Mouse (Mus musculus) cerebellum, adult 2 months (tissue): ENCODE results near the gene Olfr399. TPM values are rescaled to one million over a fixed set of nuclear protein-coding genes. Genes with fewer than 3 reads are reported as not detected.

Experiments used
- DNase-seq, 2 experiments: peaks; one replicate each; pipeline ENCODE4 v3.0.0; 2021
- H3K27ac ChIP-seq: fragments of 200-500 bp; 2 replicates; pipeline ENCODE4 v1.5.1; 2012; ENCODE audit warnings: low read length, control low read depth, inconsistent platforms; ENCODE audit not compliant: insufficient read depth
- H3K27me3 ChIP-seq: fragments of 200-500 bp; 2 replicates; pipeline ENCODE4 v1.6.1; 2012; ENCODE audit warnings: inconsistent platforms, mild to moderate bottlenecking, low read length, moderate library complexity; ENCODE audit not compliant: control insufficient read depth, insufficient read depth
- H3K4me1 ChIP-seq: fragments of 200-500 bp; 2 replicates; pipeline ENCODE4 v1.6.1; 2011; ENCODE audit warnings: low read length; ENCODE audit not compliant: control insufficient read depth, insufficient read depth
- H3K4me3 ChIP-seq: fragments of 200-500 bp; replicated peaks from 2 replicates; pipeline ENCODE3; 2011; ENCODE audit warnings: mild to moderate bottlenecking, low read depth, low read length, control low read depth; ENCODE audit not compliant: insufficient read depth
- CTCF ChIP-seq: fragments of 200-500 bp; IDR thresholded peaks from 2 replicates; pipeline ENCODE4 v1.5.1; 2011; ENCODE audit warnings: low read depth, mild to moderate bottlenecking, control low read depth, low read length, moderate library complexity, borderline replicate concordance; ENCODE audit not compliant: insufficient read depth
- POLR2A ChIP-seq: fragments of 200-500 bp; IDR thresholded peaks from 2 replicates; pipeline ENCODE4 v1.6.1; 2011; ENCODE audit warnings: low read length, control low read depth, borderline replicate concordance; ENCODE audit not compliant: insufficient read depth
- WGBS: fragments of 180-500 bp; shearing (Covaris S2); methylation state at CpG from one replicate; pipeline ENCODE4 v1.1.7; 2018; 5-methylcytosine and 5-hydroxymethylcytosine counted together
- polyA plus RNA-seq: library from polyadenylated mRNA; depleted of rRNA; stranded (reverse); fragments of >200 nt; gene quantifications from 2 replicates; pipeline ENCODE4 v1.2.3, GENCODE M21; 2012; rRNA removed

Gene Olfr399
- not detected in 2 replicates for polyA plus RNA-seq

GRCm38 (mm10) chr11:74056451-74056850 is at the start of gene Olfr399, which contains the start of gene Olfr139:
TSS of gene Olfr399 (minus strand) at chr11:74056615.
TSS of gene Olfr139 (minus strand) at chr11:74056551.
- 78% methylated on average over 2 of the region's 2 CpGs for WGBS

GRCm38 (mm10) chr11:74105066-74105465 is 48.7 kb upstream of the Olfr399 start:
- no peak overlapping the region for H3K4me3 ChIP-seq
- no peak for DNase-seq
- H3K27ac ChIP-seq = no peak overlapping the region
- TF ChIP-seq CTCF = no peak
- TF ChIP-seq POLR2A = no peak
- H3K4me1 ChIP-seq = no peaks in the 10 kb centered on the region
- 14% methylated on average over 5 of the region's 5 CpGs for WGBS
- no peaks in the 10 kb centered on the region for H3K27me3 ChIP-seq

More at GRCm38 (mm10) chr11:74056451-74056850, at the start of gene Olfr399, which contains the start of gene Olfr139:
- DNase-seq = no peak
- no peaks in the 10 kb centered on the region for H3K27me3 ChIP-seq
- no peak within 1 kb of the TSS for H3K4me3 ChIP-seq
- no peaks in the 10 kb centered on the region for H3K4me1 ChIP-seq
- no peak within 1 kb of the TSS for H3K27ac ChIP-seq
- TF ChIP-seq CTCF (no peak), POLR2A (no peak)

- TF ChIP-seq POLR2A (no peak), CTCF (no peak)
- no peaks in the 10 kb centered on the region for H3K4me1 ChIP-seq
- no peak overlapping the region for H3K27ac ChIP-seq
- no peak overlapping the region for H3K4me3 ChIP-seq
- WGBS = 44% methylated on average over 2 of the region's 2 CpGs
- H3K27me3 ChIP-seq = no peaks in the 10 kb centered on the region
- no peak for DNase-seq
Measured at GRCm38 (mm10) chr11:74101507-74101906, 45.1 kb upstream of the Olfr399 start.

- no peak for DNase-seq
- H3K27me3 ChIP-seq = no peaks in the 10 kb centered on the region
- TF ChIP-seq POLR2A (no peak), CTCF (no peak)
- no peaks in the 10 kb centered on the region for H3K4me1 ChIP-seq
- 75% methylated on average over 2 of the region's 2 CpGs for WGBS
- no peak overlapping the region for H3K27ac ChIP-seq
- H3K4me3 ChIP-seq = no peak overlapping the region
Measured at GRCm38 (mm10) chr11:74100724-74101123, 44.3 kb upstream of the Olfr399 start.

GRCm38 (mm10) chr11:74069655-74070054 is 13.2 kb upstream of the Olfr399 start, which contains the start of gene Zfp616:
TSS of gene Zfp616 (plus strand) at chr11:74069955.
- TF ChIP-seq POLR2A (no peak), CTCF (no peak)
- H3K27me3 ChIP-seq = no peaks in the 10 kb centered on the region
- H3K4me1 ChIP-seq = no peaks in the 10 kb centered on the region
- no peak within 1 kb of the TSS for H3K27ac ChIP-seq
- WGBS = 88% methylated on average over 1 of the region's 1 CpGs
- no peak for DNase-seq
- no peak within 1 kb of the TSS for H3K4me3 ChIP-seq

GRCm38 (mm10) chr11:74051347-74051746 is 5.1 kb downstream of the Olfr399 start:
- Histone ChIP-seq H3K27me3 (no peaks in the 10 kb centered on the region), H3K4me3 (no peak overlapping the region), H3K27ac (no peak overlapping the region), H3K4me1 (no peaks in the 10 kb centered on the region)
- no peak for TF ChIP-seq CTCF
- TF ChIP-seq POLR2A = no peak
- no peak for DNase-seq
- WGBS = 58% methylated on average over 3 of the region's 3 CpGs

Other genes starting within 250 kb of the Olfr399 start
- gene Olfr392, start 239.6 kb downstream of the Olfr399 start, polyA plus RNA-seq = not detected in 2 replicates
- not detected in 2 replicates for gene Olfr393, start 205.2 kb downstream of the Olfr399 start, polyA plus RNA-seq
- not detected in 2 replicates for gene Olfr394, start 165.8 kb downstream of the Olfr399 start, polyA plus RNA-seq
- not detected in 2 replicates for gene Olfr395, start 147.3 kb downstream of the Olfr399 start, polyA plus RNA-seq
- gene Olfr23, start 119.9 kb downstream of the Olfr399 start, polyA plus RNA-seq = not detected in 2 replicates
- gene Olfr397, start 95.8 kb downstream of the Olfr399 start, polyA plus RNA-seq = not detected in 2 replicates
- not detected in 2 replicates for gene Olfr398, start 66.2 kb downstream of the Olfr399 start, polyA plus RNA-seq
- not detected in 2 replicates for gene Olfr139, start 64 bp downstream of the Olfr399 start, polyA plus RNA-seq
- not detected in 2 replicates for gene Zfp616, start 13.3 kb upstream of the Olfr399 start, polyA plus RNA-seq
- not detected in 2 replicates for gene Olfr401, start 57.1 kb upstream of the Olfr399 start, polyA plus RNA-seq
- gene Olfr402, start 96.9 kb upstream of the Olfr399 start, polyA plus RNA-seq = not detected in 2 replicates
- gene Olfr403, start 129.6 kb upstream of the Olfr399 start, polyA plus RNA-seq = not detected in 2 replicates
- not detected in 2 replicates for gene Olfr43, start 154.8 kb upstream of the Olfr399 start, polyA plus RNA-seq
- gene Olfr406, start 203.2 kb upstream of the Olfr399 start, polyA plus RNA-seq = not detected in 2 replicates
- not detected in 2 replicates for gene Olfr59, start 227.1 kb upstream of the Olfr399 start, polyA plus RNA-seq